Mouse (Mus musculus) intestine, postnatal 0 days (tissue): Measurements from ENCODE around the gene Supt5. TPM values are rescaled to one million over a fixed set of nuclear protein-coding genes. Genes with fewer than 3 reads are reported as not detected.
A peak's percentile ranks its signal among the peaks of the same experiment; 100 is the strongest.

ENCODE experiments used
- ATAC-seq: fragments of 200-750 bp; cut with Nextera tagmentation; 2 replicates; pipeline ENCODE4 v1.8.0; 2017; ENCODE audit warnings: mild to moderate bottlenecking, moderate TSS enrichment, moderate library complexity
- H3K27ac ChIP-seq: fragments of 300-500 bp; sonication (generic); 2 replicates; pipeline ENCODE4 v1.5.1; 2014; ENCODE audit warnings: mild to moderate bottlenecking, low read depth, low read length, moderate library complexity
- H3K27me3 ChIP-seq: fragments of 300-500 bp; sonication (generic); replicated peaks from 2 replicates; pipeline ENCODE4 v1.6.1; 2014; ENCODE audit warnings: low read length, mixed read lengths; ENCODE audit not compliant: control insufficient read depth, insufficient read depth
- H3K36me3 ChIP-seq: fragments of 300-500 bp; sonication (generic); 2 replicates; pipeline ENCODE4 v1.6.1; 2014; ENCODE audit warnings: mild to moderate bottlenecking, moderate library complexity; ENCODE audit not compliant: control insufficient read depth, insufficient read depth
- H3K4me1 ChIP-seq: fragments of 300-500 bp; sonication (generic); replicated peaks from 2 replicates; pipeline ENCODE4 v1.6.1; 2014; ENCODE audit warnings: antibody characterized with exemption, low read length, mixed read lengths; ENCODE audit not compliant: control insufficient read depth, insufficient read depth
- H3K4me2 ChIP-seq: fragments of 300-500 bp; sonication (generic); replicated peaks from 2 replicates; pipeline ENCODE4 v1.6.1; 2014; ENCODE audit warnings: low read depth, mild to moderate bottlenecking, moderate library complexity
- H3K4me3 ChIP-seq: fragments of 300-500 bp; sonication (generic); 2 replicates; pipeline ENCODE4 v1.5.1; 2014; ENCODE audit warnings: low read depth, low read length
- H3K9ac ChIP-seq: fragments of 300-500 bp; sonication (generic); 2 replicates; pipeline ENCODE4 v1.6.1; 2014; ENCODE audit warnings: mild to moderate bottlenecking, low read depth, low read length
- H3K9me3 ChIP-seq: fragments of 300-500 bp; sonication (generic); 2 replicates; pipeline ENCODE4 v1.6.1; 2016; ENCODE audit warnings: mixed run types; ENCODE audit not compliant: control insufficient read depth
- CTCF ChIP-seq: sonication (generic); IDR thresholded peaks from 2 replicates; pipeline ENCODE4 v1.5.1; 2016; ENCODE audit warnings: low read depth, mild to moderate bottlenecking, control low read depth, antibody characterized with exemption, moderate library complexity
- WGBS: fragments of 180-500 bp; shearing (Covaris S2); extraction: QIAGEN DNeasy Blood & Tissue Kit; methylation state at CpG from one replicate; pipeline ENCODE4 v1.1.7; 2014; 5-methylcytosine and 5-hydroxymethylcytosine counted together
- polyA plus RNA-seq: library from polyadenylated mRNA; unstranded; fragments of >200 nt; fragmentation: Nextera tagmentation; extraction: Ambion mirVana; gene quantifications from 2 replicates; pipeline ENCODE4 v1.2.1, GENCODE M21; 2015

The Supt5 gene
- polyA plus RNA-seq, 1 experiment from 2014 or later = 32.5 TPM

- WGBS = 84% methylated on average over 7 of the region's 7 CpGs
These were observed 10.1 kb upstream of the Supt5 start for GRCm38 (mm10) chr7:28348601-28349000.

DNA sequence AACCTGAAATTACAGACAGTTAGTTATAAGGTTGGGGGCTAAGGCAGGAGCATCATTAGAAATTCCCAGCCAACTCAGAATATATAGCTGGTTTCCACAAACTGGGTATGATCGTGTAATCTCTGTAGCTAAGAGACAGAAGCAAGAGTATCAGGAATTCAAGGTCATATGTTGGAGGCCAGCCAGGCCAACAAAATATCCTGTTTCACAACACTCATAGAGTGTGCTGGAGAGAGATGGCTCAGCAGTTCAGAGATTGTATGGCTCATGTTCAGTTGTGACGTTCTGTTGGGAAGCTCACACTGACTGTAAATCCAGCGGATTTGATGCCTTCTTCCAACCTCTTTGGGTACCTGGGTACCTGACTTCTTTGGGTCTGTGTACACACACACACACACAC, 9.2 kb upstream of the Supt5 start:
- Histone ChIP-seq H3K4me1 (no peaks in the 10 kb centered on the region; the same call in 1 of the 2 replicates), H3K36me3 (peaks cover 9% of the 10 kb centered on the region; the same call in 1 of the 2 replicates), H3K9me3 (no peaks in the 10 kb centered on the region), H3K9ac (no peak overlapping the region), H3K4me2 (no peak overlapping the region), H3K27ac (no peak overlapping the region), H3K27me3 (no peaks in the 10 kb centered on the region), H3K4me3 (no peak overlapping the region)
- ATAC-seq = no peak
- TF ChIP-seq CTCF = no peak
- WGBS = 37% methylated on average over 3 of the region's 3 CpGs

More at GRCm38 (mm10) chr7:28348601-28349000, 10.1 kb upstream of the Supt5 start:
- H3K27me3 ChIP-seq = no peaks in the 10 kb centered on the region
- no peak for ATAC-seq
- peaks cover 15% of the 10 kb centered on the region for H3K36me3 ChIP-seq
- H3K4me2 ChIP-seq = no peak overlapping the region
- H3K4me3 ChIP-seq = no peak overlapping the region
- H3K27ac ChIP-seq = no peak overlapping the region
- no peaks in the 10 kb centered on the region; the same call in 1 of the 2 replicates for H3K4me1 ChIP-seq
- no peaks in the 10 kb centered on the region for H3K9me3 ChIP-seq
- no peak overlapping the region for H3K9ac ChIP-seq
- peak; percentile 53 for TF ChIP-seq CTCF

- no peak for ATAC-seq
- Histone ChIP-seq H3K9me3 (no peaks in the 10 kb centered on the region), H3K27me3 (no peaks in the 10 kb centered on the region), H3K4me3 (no peak overlapping the region), H3K27ac (no peak overlapping the region), H3K4me1 (no peaks in the 10 kb centered on the region; the same call in 1 of the 2 replicates), H3K36me3 (no peaks in the 10 kb centered on the region), H3K9ac (no peak overlapping the region), H3K4me2 (no peak overlapping the region)
- TF ChIP-seq CTCF = peak; percentile 91
- under 1% methylated on average over 4 of the region's 4 CpGs for WGBS
These were observed 6.1 kb upstream of the Supt5 start for GRCm38 (mm10) chr7:28344637-28345036.

DNA sequence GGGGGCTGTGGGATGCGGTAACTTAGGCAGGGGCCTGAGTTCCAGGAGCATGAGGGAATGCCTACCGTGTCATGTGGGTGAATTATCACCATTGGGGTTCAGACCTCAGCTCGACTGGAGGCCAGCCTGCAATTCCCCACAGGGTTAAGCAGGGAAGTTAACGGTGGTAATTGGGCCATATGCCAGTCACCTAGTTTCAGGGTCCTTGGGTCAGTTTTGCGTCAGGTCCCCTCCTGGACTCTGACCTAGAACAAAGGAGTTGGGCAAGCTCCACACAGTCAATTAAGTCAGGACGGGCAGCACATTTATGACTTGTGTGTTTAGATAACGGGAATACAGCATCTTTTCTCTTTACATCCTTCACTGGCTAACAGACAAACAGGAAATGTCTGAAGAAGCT, 2.8 kb upstream of the Supt5 start:
- no peak overlapping the region for H3K9ac ChIP-seq
- no peaks in the 10 kb centered on the region for H3K36me3 ChIP-seq
- H3K4me3 ChIP-seq = no peak overlapping the region
- H3K9me3 ChIP-seq = no peaks in the 10 kb centered on the region
- TF ChIP-seq CTCF = no peak
- H3K27me3 ChIP-seq = no peaks in the 10 kb centered on the region
- WGBS = 10% methylated on average over 7 of the region's 7 CpGs
- H3K4me2 ChIP-seq = peak overlapping the region; percentile 13; the same call in 1 of the 2 replicates
- peak overlapping the region; percentile 62 for H3K27ac ChIP-seq
- H3K4me1 ChIP-seq = no peaks in the 10 kb centered on the region; the same call in none of the 2 replicates
- ATAC-seq = peak; percentile 58

DNA sequence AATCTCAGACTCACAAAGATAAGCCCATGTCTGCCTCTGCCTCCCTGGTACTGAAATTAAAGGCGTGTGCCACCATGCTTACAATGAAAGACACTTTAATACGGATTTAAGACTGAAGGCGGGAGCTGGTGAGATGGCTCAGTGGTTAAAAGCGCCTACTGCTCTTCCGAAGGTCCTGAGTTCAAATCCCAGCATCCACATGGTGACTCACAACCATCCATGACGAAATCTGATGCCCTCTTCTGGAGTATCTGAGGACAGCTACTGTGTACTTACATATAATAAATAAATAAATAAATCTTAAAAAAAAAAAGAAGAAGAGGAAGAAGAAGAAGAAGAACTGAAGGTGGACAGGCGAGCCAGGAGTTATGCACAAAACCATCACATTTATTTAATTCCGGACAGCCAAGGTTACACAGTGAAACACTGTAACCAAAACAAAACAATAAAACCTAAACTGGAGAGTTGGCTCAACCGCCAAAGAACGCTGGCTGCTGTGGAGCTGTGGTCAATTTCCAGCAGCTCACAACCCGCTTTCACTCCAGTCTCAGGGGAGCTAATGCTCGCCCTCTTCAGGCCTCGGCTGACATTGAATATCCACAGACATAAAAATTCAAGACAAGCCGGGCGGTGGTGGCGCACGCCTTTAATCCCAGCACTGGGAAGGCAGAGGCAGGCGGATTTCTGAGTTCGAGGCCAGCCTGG, 819 bp upstream of the Supt5 start:
- Histone ChIP-seq H3K27ac (peak overlapping the region; percentile 89), H3K27me3 (no peaks in the 10 kb centered on the region), H3K36me3 (peaks cover 6% of the 10 kb centered on the region; the same call in 1 of the 2 replicates), H3K4me3 (peak overlapping the region; percentile 87), H3K4me1 (no peaks in the 10 kb centered on the region; the same call in none of the 2 replicates), H3K9ac (0 out of 2 replicates have a peak overlapping the region, but pooled peaks have one; percentile 92), H3K9me3 (no peaks in the 10 kb centered on the region), H3K4me2 (peak overlapping the region; percentile 70)
- ATAC-seq = no peak
- WGBS = 71% methylated on average over 19 of the region's 19 CpGs
- TF ChIP-seq CTCF = peak; percentile 45

DNA sequence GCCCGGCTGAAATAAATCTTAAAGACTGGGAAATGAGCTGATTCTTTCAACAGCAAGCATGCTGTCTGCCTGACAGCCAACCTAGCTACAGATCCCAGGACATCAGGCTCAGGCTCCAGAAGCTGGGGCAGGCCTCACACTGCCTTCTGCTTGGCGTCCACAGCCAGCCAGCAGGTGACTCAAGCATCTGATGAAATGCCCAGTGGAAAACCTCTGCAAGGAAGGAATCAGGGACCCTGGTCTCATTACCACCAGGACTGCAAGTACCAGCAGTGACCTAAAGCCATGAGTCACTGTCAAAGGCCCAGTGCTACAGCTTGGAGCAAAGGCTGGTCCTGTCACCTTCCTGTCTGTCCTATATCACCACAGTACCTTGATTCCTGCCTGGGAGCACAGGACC, 3.1 kb downstream of the Supt5 start:
- no peak for ATAC-seq
- 93% methylated on average over 2 of the region's 2 CpGs for WGBS
- no peak for TF ChIP-seq CTCF
- Histone ChIP-seq H3K27ac (no peak overlapping the region), H3K9me3 (no peaks in the 10 kb centered on the region), H3K36me3 (peaks cover 20% of the 10 kb centered on the region), H3K4me2 (no peak overlapping the region), H3K9ac (no peak overlapping the region), H3K4me1 (no peaks in the 10 kb centered on the region; the same call in 1 of the 2 replicates), H3K4me3 (no peak overlapping the region), H3K27me3 (no peaks in the 10 kb centered on the region)
